Mouse (Mus musculus) heart, postnatal 0 days (tissue): ENCODE data around the gene Papss1. TPM values are rescaled to one million over a fixed set of nuclear protein-coding genes. Genes with fewer than 3 reads are reported as not detected.
A peak's percentile ranks its signal among the peaks of the same experiment; 100 is the strongest.

ENCODE experiments used
- ATAC-seq: fragments of 200-750 bp; cut with Nextera tagmentation; 2 replicates; pipeline ENCODE4 v1.8.0; 2017; ENCODE audit warnings: low read depth, moderate number of reproducible peaks, moderate library complexity; ENCODE audit not compliant: insufficient read depth
- DNase-seq: peaks from one replicate; pipeline ENCODE4 v3.0.0-alpha.2; 2016; ENCODE audit warnings: low spot score
- H3K27ac ChIP-seq: fragments of 300-500 bp; sonication (generic); 2 replicates; pipeline ENCODE4 v1.5.1; 2014; ENCODE audit warnings: low read depth, mild to moderate bottlenecking
- H3K27me3 ChIP-seq: fragments of 300-500 bp; sonication (generic); 2 replicates; pipeline ENCODE4 v1.6.1; 2014; ENCODE audit warnings: low read length, mixed read lengths; ENCODE audit not compliant: control insufficient read depth, insufficient read depth
- H3K36me3 ChIP-seq: fragments of 300-500 bp; sonication (generic); replicated peaks from 2 replicates; pipeline ENCODE4 v1.6.1; 2014; ENCODE audit warnings: low read length, mixed read lengths; ENCODE audit not compliant: control insufficient read depth, insufficient read depth
- H3K4me1 ChIP-seq: fragments of 300-500 bp; sonication (generic); 2 replicates; pipeline ENCODE4 v1.6.1; 2014; ENCODE audit warnings: antibody characterized with exemption; ENCODE audit not compliant: control insufficient read depth, insufficient read depth
- H3K4me2 ChIP-seq: fragments of 300-500 bp; sonication (generic); 2 replicates; pipeline ENCODE4 v1.6.1; 2014; ENCODE audit warnings: low read depth, mild to moderate bottlenecking, low read length, moderate library complexity
- H3K4me3 ChIP-seq: fragments of 300-500 bp; sonication (generic); 2 replicates; pipeline ENCODE4 v1.5.1; 2014; ENCODE audit warnings: low read depth, low read length
- H3K9ac ChIP-seq: fragments of 300-500 bp; sonication (generic); replicated peaks from 2 replicates; pipeline ENCODE4 v1.6.1; 2014; ENCODE audit warnings: low read depth, low read length, mixed read lengths
- H3K9me3 ChIP-seq: fragments of 300-500 bp; sonication (generic); replicated peaks from 2 replicates; pipeline ENCODE4 v1.6.1; 2016; ENCODE audit warnings: low read length; ENCODE audit not compliant: control insufficient read depth
- CTCF ChIP-seq: IDR thresholded peaks from 2 replicates; pipeline ENCODE4 v1.5.1; 2016; ENCODE audit warnings: antibody characterized with exemption, control low read depth, low read depth
- EP300 ChIP-seq: IDR thresholded peaks from 2 replicates; pipeline ENCODE4 v1.6.1; 2016; ENCODE audit warnings: antibody characterized with exemption, low read depth
- WGBS: fragments of 180-500 bp; shearing (Covaris S2); extraction: QIAGEN DNeasy Blood & Tissue Kit; methylation state at CpG from one replicate; pipeline ENCODE4 v1.1.7; 2014; 5-methylcytosine and 5-hydroxymethylcytosine counted together
- polyA plus RNA-seq: library from polyadenylated mRNA; unstranded; fragments of >200 nt; fragmentation: Nextera tagmentation; extraction: Ambion mirVana; gene quantifications from 2 replicates; pipeline ENCODE4 v1.2.1, GENCODE M21; 2015
- total RNA-seq: library from RNA; depleted of rRNA; stranded (reverse); fragments of >200 nt; gene quantifications from 2 replicates; pipeline ENCODE4 v1.2.3, GENCODE M21; 2014; ENCODE audit warnings: low replicate concordance

Papss1 gene
- total and polyA plus RNA-seq, 2 experiments from 2014 or later: 22.6 to 28.2 TPM

DNA sequence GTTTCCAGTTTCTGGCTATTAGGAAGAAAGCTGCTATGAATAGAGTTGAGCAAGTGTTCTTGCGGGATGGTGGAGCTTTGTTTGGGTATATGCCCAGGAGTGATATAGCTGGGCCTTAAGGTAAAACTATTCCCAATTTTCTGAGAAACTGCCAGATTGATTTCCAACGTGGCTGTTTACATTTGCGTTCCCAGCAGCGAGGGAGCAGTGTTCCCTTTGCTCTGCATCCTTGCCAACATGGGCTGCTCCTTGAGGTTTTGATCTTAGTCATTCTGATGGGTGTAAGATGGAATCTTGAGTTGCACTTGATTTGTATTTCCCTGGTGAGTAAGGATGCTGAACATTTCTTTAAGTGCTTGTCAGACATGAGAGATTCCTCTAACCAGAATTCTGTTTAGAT, 14.5 kb upstream of the Papss1 start:
- ATAC-seq (no peak), DNase-seq (no peak)
- no peaks in the 10 kb centered on the region for H3K4me1 ChIP-seq
- H3K36me3 ChIP-seq: no peaks in the 10 kb centered on the region
- no peak overlapping the region for H3K9ac ChIP-seq
- H3K4me3 ChIP-seq: no peak overlapping the region
- TF ChIP-seq EP300 (no peak), CTCF (no peak)
- H3K9me3 ChIP-seq: no peaks in the 10 kb centered on the region
- H3K27me3 ChIP-seq: no peaks in the 10 kb centered on the region
- 73% methylated on average over 4 of the region's 4 CpGs for WGBS
- H3K27ac ChIP-seq: no peak overlapping the region
- H3K4me2 ChIP-seq: no peak overlapping the region

GRCm38 (mm10) chr3:131552349-131553254, 12.0 kb upstream of the Papss1 start:
- peak overlapping the region; percentile 21; the same call in 1 of the 2 replicates for H3K4me3 ChIP-seq
- H3K9me3 ChIP-seq: no peaks in the 10 kb centered on the region
- 0 out of 2 replicates have a peak overlapping the region, but pooled peaks have one; percentile 12 for H3K4me2 ChIP-seq
- no peak overlapping the region for H3K27ac ChIP-seq
- no peaks in the 10 kb centered on the region for H3K4me1 ChIP-seq
- 34% methylated on average over 9 of the region's 9 CpGs for WGBS
- H3K27me3 ChIP-seq: no peaks in the 10 kb centered on the region
- ATAC-seq (no peak; the same call in 1 of the 2 replicates), DNase-seq (peak; percentile 39)
- H3K36me3 ChIP-seq: no peaks in the 10 kb centered on the region
- H3K9ac ChIP-seq: no peak overlapping the region
- TF ChIP-seq CTCF: peak; percentile 74
- no peak for TF ChIP-seq EP300

DNA sequence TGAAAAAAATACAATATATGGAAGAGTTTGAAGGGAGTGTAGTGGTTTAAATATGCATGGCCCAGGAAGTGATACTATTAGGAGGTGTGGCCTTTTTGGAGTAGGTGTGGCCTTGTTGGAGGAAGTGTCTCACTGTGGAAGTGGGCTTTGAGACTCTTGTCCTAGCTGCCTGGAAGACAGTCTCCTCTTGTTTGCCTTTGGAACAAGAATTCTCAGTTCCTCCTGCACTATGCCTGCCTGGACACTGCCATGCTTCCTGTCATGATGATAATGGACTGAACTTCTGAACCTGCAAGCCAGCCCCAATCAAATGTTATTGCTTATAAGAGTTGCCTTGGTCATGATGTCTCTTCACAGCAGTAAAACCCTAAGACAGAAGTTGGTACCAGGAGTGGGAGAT, 8.8 kb upstream of the Papss1 start:
- Histone ChIP-seq H3K36me3 (no peaks in the 10 kb centered on the region), H3K27ac (no peak overlapping the region), H3K4me1 (no peaks in the 10 kb centered on the region), H3K9ac (no peak overlapping the region), H3K9me3 (no peaks in the 10 kb centered on the region), H3K4me3 (no peak overlapping the region), H3K27me3 (no peaks in the 10 kb centered on the region), H3K4me2 (no peak overlapping the region)
- TF ChIP-seq EP300 (no peak), CTCF (no peak)
- no peak for ATAC-seq
- no peak for DNase-seq

- no peaks in the 10 kb centered on the region for H3K36me3 ChIP-seq
- H3K4me3 ChIP-seq: no peak overlapping the region
- ATAC-seq: no peak
- no peaks in the 10 kb centered on the region for H3K9me3 ChIP-seq
- no peak for TF ChIP-seq CTCF
- H3K4me1 ChIP-seq: peaks cover 4% of the 10 kb centered on the region; the same call in 1 of the 2 replicates
- no peaks in the 10 kb centered on the region for H3K27me3 ChIP-seq
- DNase-seq: no peak
- H3K27ac ChIP-seq: no peak overlapping the region
- no peak overlapping the region for H3K9ac ChIP-seq
- no peak overlapping the region for H3K4me2 ChIP-seq
Measured at GRCm38 (mm10) chr3:131561591-131561990, 3.0 kb upstream of the Papss1 start.

- peak; percentile 38 for DNase-seq
- H3K4me2 ChIP-seq: peak overlapping the region; percentile 62
- H3K9ac ChIP-seq: peak overlapping the region; percentile 68
- H3K4me3 ChIP-seq: peak overlapping the region; percentile 74
- no peak for ATAC-seq
- no peaks in the 10 kb centered on the region for H3K9me3 ChIP-seq
- no peaks in the 10 kb centered on the region; the same call in 1 of the 2 replicates for H3K36me3 ChIP-seq
- TF ChIP-seq EP300 (no peak), CTCF (no peak)
- WGBS: 2% methylated on average over 9 of the region's 9 CpGs
- peak overlapping the region; percentile 79 for H3K27ac ChIP-seq
- peaks cover 4% of the 10 kb centered on the region; the same call in 1 of the 2 replicates for H3K4me1 ChIP-seq
- no peaks in the 10 kb centered on the region for H3K27me3 ChIP-seq
Measured at GRCm38 (mm10) chr3:131565257-131565610, 666 bp downstream of the Papss1 start.

DNA sequence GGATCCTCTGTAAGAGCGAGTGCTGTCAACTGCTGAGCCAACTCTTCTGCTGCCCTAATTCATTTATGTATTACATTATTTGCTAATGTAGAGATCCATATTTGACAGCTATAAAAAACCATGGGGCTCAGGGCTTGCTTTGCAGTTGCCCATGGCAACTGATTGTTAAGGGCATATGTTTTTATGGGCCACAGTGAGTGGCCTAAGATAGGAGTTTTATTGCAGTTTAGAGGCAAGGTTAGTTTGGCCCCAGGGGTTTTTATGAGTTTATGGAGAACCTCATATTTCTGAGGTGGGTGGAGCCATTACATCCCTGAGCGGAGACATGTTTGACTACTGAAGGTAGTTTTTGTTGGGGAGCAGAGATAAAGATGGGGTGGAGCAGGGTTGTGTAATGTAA, 1.7 kb downstream of the Papss1 start:
- Histone ChIP-seq H3K4me3 (no peak overlapping the region), H3K36me3 (no peaks in the 10 kb centered on the region; the same call in 1 of the 2 replicates), H3K27me3 (no peaks in the 10 kb centered on the region), H3K9me3 (no peaks in the 10 kb centered on the region), H3K27ac (no peak overlapping the region), H3K9ac (no peak overlapping the region), H3K4me1 (peaks cover 4% of the 10 kb centered on the region; the same call in 1 of the 2 replicates), H3K4me2 (no peak overlapping the region)
- ATAC-seq (no peak), DNase-seq (no peak)
- WGBS: 88% methylated on average over 2 of the region's 2 CpGs
- no peak for TF ChIP-seq EP300
- TF ChIP-seq CTCF: no peak
